In genomic region chr8:122355642-122356606, GRCm38 (mm10) we compare ENCODE assay signal across 10 mouse cellular contexts. TPM values are rescaled to one million over a fixed set of nuclear protein-coding genes. Genes with fewer than 3 reads are reported as not detected.
A peak's percentile ranks its signal among the peaks of the same experiment; 100 is the strongest.
DNase-seq lines count a peak whose midpoint lies in the region.
"Had no signal": no experiment of that assay in that cellular context is flagged by ENCODE, and none has a peak within 500 bp of the region (broad histone marks: within the 10 kb centered on the region; RNA-seq: fewer than 3 reads in every experiment).

No protein-coding gene starts in this region.

- intact Hi-C loops in left cerebral cortex, postnatal 36 days (cut with DNase I) = no loop called here
- intact Hi-C loops in heart, postnatal 36 days (cut with DNase I) = no loop called here

- peak; percentile 70 to 80 for DNase-seq in left cerebral cortex, adult 9 months (ENCODE audit: low spot score in 2 of 2)
- DNase-seq in left cerebral cortex, adult 11 months (ENCODE audit: low spot score) = no peak
- peak; percentile 92 for DNase-seq in 416B (ENCODE audit: low read depth)
- DNase-seq in brain, adult 2 months (ENCODE audit: low read depth, low spot score) = peak; percentile 95
- peak; percentile 66 to 81 for DNase-seq in left cerebral cortex, postnatal 36 days (ENCODE audit: low spot score in 2 of 2)
- DNase-seq in heart, adult 18-20 months = no peak
- DNase-seq in heart, postnatal 36 days = no peak
- DNase-seq: cerebellum, adult 9-11 months had no signal

RNA-seq across cellular contexts. Expression of gene Trhr2, which starts 4.6 kb away (rescaled TPM):
- 1 to 10 TPM; 8.0 to 9.2 TPM for total RNA-seq in left cerebral cortex, postnatal 36 days (2021)
- total RNA-seq in heart, adult 18-20 months (2021) = not detected
- total RNA-seq in heart, postnatal 36 days (2021) = not detected
- total RNA-seq: adrenal gland, postnatal 36 days; G1E had no signal

RNA-seq across cellular contexts. Expression of gene Zc3h18, which starts 20.5 kb away (rescaled TPM):
- 10 to 100 TPM; 38.8 to 49.9 TPM for total RNA-seq in left cerebral cortex, postnatal 36 days (2021)
- 10 to 100 TPM; 20.9 to 24.5 TPM for total RNA-seq in heart, adult 18-20 months (2021)
- total RNA-seq in heart, postnatal 36 days (2021) = 10 to 100 TPM; 21.4 to 23.0 TPM

Comparison
In these comparisons a context has a peak if more than half of its experiments do, and no peak if none do; other contexts are left out.
1. DNase-seq: peak in left cerebral cortex, adult 9 months (2 of 2), 416B (single experiment), brain, adult 2 months (single experiment) and left cerebral cortex, postnatal 36 days (2 of 2); none in left cerebral cortex, adult 11 months (single experiment), heart, adult 18-20 months (0 of 2) and heart, postnatal 36 days (0 of 2).
2. RNA of gene Trhr2, which starts 4.6 kb away (total RNA-seq): 8.0 to 9.2 TPM in left cerebral cortex, postnatal 36 days; not detected in heart, adult 18-20 months and not detected in heart, postnatal 36 days; every median in the first group is over 4 times any median in the second.